Mouse (Mus musculus) pancreas, adult 10 weeks (tissue): Measurements from ENCODE around the gene Gm28044. TPM values are rescaled to one million over a fixed set of nuclear protein-coding genes. Genes with fewer than 3 reads are reported as not detected.

ENCODE experiments used
- polyA plus RNA-seq: library from polyadenylated mRNA; stranded (reverse); fragments of 350-450 nt; fragmentation: Illumina TruSeq; extraction: RNeasy Lipid Tissue Mini Kit (QIAGEN cat#74804); gene quantifications from one replicate; pipeline ENCODE4 v1.2.3, GENCODE M21; 2015; ENCODE audit warnings: low read depth, low replicate concordance; ENCODE audit not compliant: insufficient read depth

Gm28044 gene
- not detected for polyA plus RNA-seq

GRCm38 (mm10) chr13:67360131-67360744, at the start of gene Gm28044, which contains the start of gene Zfp953:
Gm28044 (minus strand) TSS chr13:67360536.
Zfp953 (minus strand) TSS chr13:67360605.

GRCm38 (mm10) chr13:67399183-67399903, 39.0 kb upstream of the Gm28044 start, which contains the start of gene Zfp429:
Zfp429 (minus strand) TSS chr13:67399819.

GRCm38 (mm10) chr13:67375050-67375911, 14.9 kb upstream of the Gm28044 start, which contains the start of the genes Gm28041 and Zfp456:
Gm28041 (minus strand) TSS chr13:67375733.
Zfp456 (minus strand) TSS chr13:67375810.

GRCm38 (mm10) chr13:67332019-67332724, 28.2 kb downstream of the Gm28044 start, which contains the start of gene Zfp595:
Zfp595 (minus strand) TSS chr13:67332570.

GRCm38 (mm10) chr13:67305822-67306672, 54.3 kb downstream of the Gm28044 start, which contains the start of gene Zfp457:
Zfp457 (minus strand) TSS chr13:67306485.

GRCm38 (mm10) chr13:67278314-67278713, 82.0 kb downstream of the Gm28044 start, which contains the start of gene Zfp458:
Zfp458 (minus strand) TSS chr13:67278466.

Other genes with a start within 250 kb of the Gm28044 start
- not detected for gene Rslcan18, start 244.3 kb downstream of the Gm28044 start, polyA plus RNA-seq
- gene Zfp759, start 238.9 kb downstream of the Gm28044 start, polyA plus RNA-seq = 0.76 TPM
- gene Rsl1, start 187.4 kb downstream of the Gm28044 start, polyA plus RNA-seq = 2.9 TPM
- gene Zfp455, start 166.0 kb downstream of the Gm28044 start, polyA plus RNA-seq = 0.31 TPM
- gene Zfp458, start 82.1 kb downstream of the Gm28044 start, polyA plus RNA-seq = 0.30 TPM
- gene Zfp457, start 54.1 kb downstream of the Gm28044 start, polyA plus RNA-seq = not detected
- 1.4 TPM for gene Zfp595, start 28.0 kb downstream of the Gm28044 start, polyA plus RNA-seq
- gene Zfp953, start 69 bp upstream of the Gm28044 start, polyA plus RNA-seq = 0.57 TPM
- not detected for gene Gm28041, start 15.2 kb upstream of the Gm28044 start, polyA plus RNA-seq
- gene Zfp456, start 15.3 kb upstream of the Gm28044 start, polyA plus RNA-seq = 0.63 TPM
- gene Zfp429, start 39.3 kb upstream of the Gm28044 start, polyA plus RNA-seq = 2.0 TPM
- gene Zfp459, start 60.9 kb upstream of the Gm28044 start, polyA plus RNA-seq = 0.65 TPM
- gene Zfp874a, start 91.1 kb upstream of the Gm28044 start, polyA plus RNA-seq = 2.3 TPM
- gene Zfp874b, start 123.7 kb upstream of the Gm28044 start, polyA plus RNA-seq = 2.8 TPM
- gene Zfp58, start 140.0 kb upstream of the Gm28044 start, polyA plus RNA-seq = 0.70 TPM
- 1.00 TPM for gene Gm26965, start 165.6 kb upstream of the Gm28044 start, polyA plus RNA-seq
- 5.5 TPM for gene Zfp87, start 165.6 kb upstream of the Gm28044 start, polyA plus RNA-seq
- gene Zfp748, start 193.3 kb upstream of the Gm28044 start, polyA plus RNA-seq = 1.2 TPM
- 1.2 TPM for gene Zfp729b, start 249.2 kb upstream of the Gm28044 start, polyA plus RNA-seq